Mouse (Mus musculus) ES-Bruce4 (cell line): ENCODE data around the gene Rilpl1. TPM values are rescaled to one million over a fixed set of nuclear protein-coding genes. Genes with fewer than 3 reads are reported as not detected.
"Not testable (repeated sequence)": the region's sequence is repeated elsewhere in the genome, so short reads cannot be mapped to it uniquely, and the experiment has no call there.

Experiments used
- H3K27ac ChIP-seq: 2 replicates; pipeline ENCODE4 v1.5.1; 2012; ENCODE audit warnings: low read length, inconsistent platforms; ENCODE audit not compliant: insufficient read depth
- H3K27me3 ChIP-seq: 2 replicates; pipeline ENCODE4 v1.6.1; 2012; ENCODE audit warnings: mild to moderate bottlenecking, low read length, inconsistent platforms; ENCODE audit not compliant: control insufficient read depth, poor library complexity, insufficient read depth, severe bottlenecking
- H3K36me3 ChIP-seq: 2 replicates; pipeline ENCODE4 v1.6.1; 2012; ENCODE audit warnings: inconsistent platforms, mild to moderate bottlenecking, low read length, moderate library complexity; ENCODE audit not compliant: control insufficient read depth, poor library complexity, insufficient read depth, severe bottlenecking
- H3K4me1 ChIP-seq: one replicate; pipeline ENCODE4 v1.8.1; 2011; ENCODE audit warnings: low read length; ENCODE audit not compliant: control insufficient read depth, insufficient read depth
- H3K4me3 ChIP-seq: 2 replicates; pipeline ENCODE4 v1.5.1; 2011; ENCODE audit warnings: low read depth, mild to moderate bottlenecking, low read length
- H3K9ac ChIP-seq: 2 replicates; pipeline ENCODE4 v1.6.1; 2012; ENCODE audit warnings: low read depth, mild to moderate bottlenecking, inconsistent platforms; ENCODE audit not compliant: poor library complexity, severe bottlenecking
- H3K9me3 ChIP-seq: replicated peaks from 2 replicates; pipeline ENCODE4 v1.6.1; 2012; ENCODE audit warnings: mild to moderate bottlenecking, low read length, inconsistent platforms; ENCODE audit not compliant: control insufficient read depth, poor library complexity, insufficient read depth, severe bottlenecking
- CTCF ChIP-seq: IDR thresholded peaks from one replicate; pipeline ENCODE4 v1.8.1; 2011; ENCODE audit warnings: low read depth, low read length
- EP300 ChIP-seq: IDR thresholded peaks from 2 replicates; pipeline ENCODE4 v1.6.1; 2011; ENCODE audit warnings: low read depth, low read length; ENCODE audit not compliant: insufficient read depth
- POLR2A ChIP-seq: IDR thresholded peaks from one replicate; pipeline ENCODE4 v1.8.1; 2011; ENCODE audit warnings: low read length; ENCODE audit not compliant: insufficient read depth
- polyA plus RNA-seq: library from polyadenylated mRNA; stranded (reverse); fragments of >200 nt; gene quantifications from 2 replicates; pipeline ENCODE4 v1.2.4, GENCODE M21; 2011; ENCODE audit warnings: low read depth; ENCODE audit not compliant: missing spikeins, insufficient read depth, insufficient read length

Gene Rilpl1
- polyA plus RNA-seq, 1 experiment: 18.0 TPM

GRCm38 (mm10) chr5:124469486-124469885 is 61.7 kb downstream of the Rilpl1 start:
- Histone ChIP-seq H3K27ac (no peak overlapping the region), H3K4me1 (no peaks in the 10 kb centered on the region), H3K4me3 (no peak overlapping the region), H3K27me3 (no peaks in the 10 kb centered on the region), H3K9ac (no peak overlapping the region), H3K9me3 (no peaks in the 10 kb centered on the region), H3K36me3 (no peaks in the 10 kb centered on the region)
- TF ChIP-seq EP300 (no peak), CTCF (no peak), POLR2A (no peak)

GRCm38 (mm10) chr5:124468365-124468764 is 62.8 kb downstream of the Rilpl1 start:
- no peak for TF ChIP-seq POLR2A
- TF ChIP-seq CTCF: no peak
- TF ChIP-seq EP300: no peak
- no peaks in the 10 kb centered on the region for H3K36me3 ChIP-seq
- H3K27ac ChIP-seq: no peak overlapping the region
- no peak overlapping the region for H3K4me3 ChIP-seq
- H3K4me1 ChIP-seq: no peaks in the 10 kb centered on the region
- no peak overlapping the region for H3K9ac ChIP-seq
- no peaks in the 10 kb centered on the region for H3K9me3 ChIP-seq
- H3K27me3 ChIP-seq: no peaks in the 10 kb centered on the region

- no peaks in the 10 kb centered on the region for H3K36me3 ChIP-seq
Measured at GRCm38 (mm10) chr5:124467766-124468165, 63.4 kb downstream of the Rilpl1 start.

GRCm38 (mm10) chr5:124464905-124465304 is 66.3 kb downstream of the Rilpl1 start:
- H3K9ac ChIP-seq: no peak overlapping the region
- no peak overlapping the region for H3K27ac ChIP-seq
- no peaks in the 10 kb centered on the region for H3K9me3 ChIP-seq
- no peak overlapping the region for H3K4me3 ChIP-seq
- TF ChIP-seq EP300 (no peak), POLR2A (no peak), CTCF (no peak)
- peaks cover 8% of the 10 kb centered on the region for H3K36me3 ChIP-seq
- no peaks in the 10 kb centered on the region for H3K4me1 ChIP-seq
- H3K27me3 ChIP-seq: no peaks in the 10 kb centered on the region

More at GRCm38 (mm10) chr5:124467766-124468165, 63.4 kb downstream of the Rilpl1 start:
- no peaks in the 10 kb centered on the region for H3K4me1 ChIP-seq
- H3K9ac ChIP-seq: no peak overlapping the region
- H3K4me3 ChIP-seq: no peak overlapping the region
- TF ChIP-seq EP300 (no peak), POLR2A (no peak), CTCF (no peak)
- H3K27me3 ChIP-seq: no peaks in the 10 kb centered on the region
- no peak overlapping the region for H3K27ac ChIP-seq
- no peaks in the 10 kb centered on the region for H3K9me3 ChIP-seq

GRCm38 (mm10) chr5:124463462-124463861 is 67.7 kb downstream of the Rilpl1 start:
- H3K36me3 ChIP-seq: peaks cover 22% of the 10 kb centered on the region
- TF ChIP-seq EP300 (no peak), POLR2A (no peak), CTCF (no peak)
- no peak overlapping the region for H3K4me3 ChIP-seq
- no peaks in the 10 kb centered on the region for H3K27me3 ChIP-seq
- no peak overlapping the region for H3K27ac ChIP-seq
- no peaks in the 10 kb centered on the region for H3K4me1 ChIP-seq
- H3K9me3 ChIP-seq: no peaks in the 10 kb centered on the region
- H3K9ac ChIP-seq: no peak overlapping the region

GRCm38 (mm10) chr5:124462297-124463025 is 68.7 kb downstream of the Rilpl1 start:
- Histone ChIP-seq H3K27ac (no peak overlapping the region), H3K9me3 (no peaks in the 10 kb centered on the region), H3K4me1 (no peaks in the 10 kb centered on the region), H3K36me3 (peaks cover 31% of the 10 kb centered on the region), H3K9ac (no peak overlapping the region), H3K27me3 (no peaks in the 10 kb centered on the region), H3K4me3 (no peak overlapping the region)
- no peak for TF ChIP-seq POLR2A

GRCm38 (mm10) chr5:124460922-124461321 is 70.3 kb downstream of the Rilpl1 start:
- H3K4me1 ChIP-seq, H3K9me3 ChIP-seq, H3K4me3 ChIP-seq, H3K27ac ChIP-seq, H3K9ac ChIP-seq, H3K27me3 ChIP-seq: not testable (repeated sequence)
- peaks cover 44% of the 10 kb centered on the region for H3K36me3 ChIP-seq
